Mouse (Mus musculus): Measurements from ENCODE around the gene Magea5.
"Not testable (repeated sequence)": the region's sequence is repeated elsewhere in the genome, so short reads cannot be mapped to it uniquely, and the experiment has no call there.

The Magea5 gene

DNA sequence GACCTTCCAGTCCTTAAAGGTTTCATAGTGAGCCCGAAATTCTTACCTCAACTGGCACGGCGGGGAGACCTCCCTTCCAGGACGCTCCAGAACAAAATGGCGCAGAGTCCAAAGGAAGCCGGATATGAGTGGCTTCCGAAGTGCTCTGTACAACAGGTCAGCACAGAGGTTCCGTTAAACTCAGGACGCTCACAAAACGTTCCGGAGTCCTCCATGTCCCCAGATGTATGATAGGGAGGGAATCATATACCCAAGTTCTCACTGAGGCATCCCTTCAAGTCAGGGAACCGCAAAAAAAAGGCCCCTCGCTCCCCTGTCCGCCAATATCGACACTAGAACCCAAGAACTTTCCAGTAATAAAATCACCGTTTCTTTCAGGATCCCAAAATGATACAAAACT lies at the start of gene Magea5:
Magea5 (minus strand) TSS at position 101 of the 400 bp plus-strand sequence.
- DNase-seq (ENCODE audit: low read depth, low spot score), result not testable (repeated sequence)

DNA sequence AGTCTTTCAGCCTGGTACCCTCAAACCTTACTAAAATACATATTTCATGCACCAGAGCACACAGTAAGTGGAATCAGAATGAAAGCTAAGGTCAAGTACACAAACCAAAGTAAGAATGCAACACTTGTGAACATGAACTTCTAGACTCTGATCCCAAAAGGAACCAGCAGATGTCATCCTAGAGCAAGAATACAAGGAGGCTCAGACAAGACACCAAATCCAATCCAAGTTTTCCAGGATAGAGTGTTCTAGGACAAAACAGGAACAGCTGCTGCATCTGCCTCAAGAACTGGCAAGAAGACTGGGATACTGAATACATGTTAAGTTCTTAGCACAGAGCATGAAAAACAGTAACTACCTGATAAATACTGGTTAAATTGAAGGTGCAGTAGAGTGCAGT lies 35.1 kb upstream of the Magea5 start:
- DNase-seq (ENCODE audit: low read depth, low spot score), result no peak

DNA sequence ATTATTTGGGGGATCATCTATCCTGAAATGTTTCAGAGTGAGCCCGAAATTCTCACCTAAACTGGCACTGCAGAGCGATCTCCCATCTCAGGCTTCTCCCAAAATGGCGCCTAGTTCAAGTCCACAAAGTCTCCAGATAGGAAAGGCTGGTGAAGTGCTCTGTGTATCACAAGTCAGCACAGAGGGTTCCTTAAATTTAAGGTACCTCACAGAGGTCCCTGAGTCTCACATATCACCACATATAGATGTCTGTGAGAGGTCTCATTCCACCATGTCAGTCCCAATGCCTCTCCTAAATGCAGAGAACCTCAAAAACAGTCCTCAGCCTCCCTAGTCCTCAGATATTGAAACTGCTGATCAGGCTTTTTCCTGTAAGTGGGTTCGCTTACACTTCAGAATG lies 30.6 kb upstream of the Magea5 start, which contains the start of gene Magea2:
Magea2 (minus strand) TSS at position 101 of the 400 bp plus-strand sequence.
- DNase-seq (ENCODE audit: low read depth, low spot score), result not testable (repeated sequence)

DNA sequence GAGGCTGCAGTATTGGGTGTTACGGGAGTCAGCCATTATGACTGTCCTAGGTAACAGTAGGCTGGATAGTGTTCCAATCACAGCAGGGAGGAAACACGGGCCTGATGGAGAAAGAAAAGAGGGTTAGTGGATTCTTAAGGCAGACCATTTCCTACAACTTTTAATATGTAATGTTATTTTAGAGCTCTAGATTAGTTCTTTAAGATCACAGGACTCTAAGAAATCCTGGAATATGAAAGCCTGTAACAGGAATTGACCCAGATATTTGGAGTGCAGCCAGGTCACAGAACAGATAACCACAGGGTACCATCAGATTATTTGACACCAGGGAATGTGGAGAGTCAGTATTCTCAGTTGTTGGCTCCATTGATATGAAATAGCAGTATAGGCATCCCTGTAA lies 26.7 kb upstream of the Magea5 start, which contains the start of gene Magea1:
Magea1 (minus strand) TSS at position 101 of the 400 bp plus-strand sequence.
- DNase-seq (ENCODE audit: low read depth, low spot score), result not testable (repeated sequence)

Measured in brain, embryonic 18.5 days (tissue).